Mouse (Mus musculus): ENCODE data around the gene Thbd. TPM values are rescaled to one million over a fixed set of nuclear protein-coding genes. Genes with fewer than 3 reads are reported as not detected.
A peak's percentile ranks its signal among the peaks of the same experiment; 100 is the strongest.

Thbd gene
- total RNA-seq, 2 experiments from 2014 or later: 31.2 to 46.2 TPM

GRCm38 (mm10) chr2:148387652-148388581 lies 20.1 kb downstream of the Thbd start:
- no peak for DNase-seq (ENCODE audit: low spot score in 2 of 2)

GRCm38 (mm10) chr2:148386927-148387326 lies 21.1 kb downstream of the Thbd start:
- DNase-seq (ENCODE audit: low spot score in 2 of 2): no peak

- no peak for DNase-seq (ENCODE audit: low spot score in 2 of 2)
These were observed 21.5 kb downstream of the Thbd start for GRCm38 (mm10) chr2:148386476-148386875.

DNA sequence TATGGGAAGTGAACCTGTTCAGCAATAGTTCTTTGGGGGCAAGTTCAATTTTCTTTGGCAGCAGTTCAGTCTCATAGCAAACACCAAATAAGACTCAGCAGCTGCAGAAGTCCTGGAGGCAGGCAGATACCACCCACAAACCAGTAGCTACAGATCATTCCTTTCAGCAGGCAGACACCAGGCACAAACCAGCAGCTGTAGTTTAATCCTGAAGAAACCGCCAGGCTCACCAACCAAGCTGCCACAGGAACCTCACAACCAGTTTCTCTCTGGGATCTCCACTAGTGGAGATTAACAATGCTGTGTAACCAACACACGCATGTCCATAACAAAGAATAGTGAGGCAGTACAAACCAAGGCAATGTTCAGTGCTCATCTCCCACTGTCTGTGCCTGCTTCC lies 26.9 kb downstream of the Thbd start:
- DNase-seq (ENCODE audit: low spot score in 2 of 2): no peak

DNA sequence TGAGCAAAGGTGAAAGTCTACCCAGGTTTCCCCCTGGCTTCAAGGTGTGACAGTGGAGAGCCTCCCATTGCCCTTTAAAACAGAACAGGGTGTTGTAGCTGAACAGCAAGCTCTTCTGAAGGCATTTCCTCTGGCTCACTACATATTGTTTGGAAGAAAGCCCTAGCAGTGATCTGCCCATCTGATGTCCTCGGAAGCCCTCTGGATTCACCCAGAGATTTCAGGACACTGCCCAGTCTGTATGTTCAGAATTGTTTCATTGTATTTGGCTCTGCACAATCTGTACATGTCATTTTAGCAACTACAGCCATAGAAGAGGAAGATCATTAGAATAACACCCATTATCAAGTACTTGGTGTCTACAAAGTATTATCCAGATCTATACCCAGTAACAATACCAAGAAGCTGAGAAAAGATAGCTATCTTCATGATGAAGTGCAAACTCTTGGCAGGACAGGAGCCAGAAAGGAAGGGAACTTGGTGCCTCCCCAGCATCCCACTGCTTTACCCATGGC lies 28.0 kb downstream of the Thbd start:
- no peak for DNase-seq (ENCODE audit: low spot score in 2 of 2)

GRCm38 (mm10) chr2:148378817-148379342 lies 29.1 kb downstream of the Thbd start:
- DNase-seq (ENCODE audit: low spot score in 2 of 2): no peak

DNA sequence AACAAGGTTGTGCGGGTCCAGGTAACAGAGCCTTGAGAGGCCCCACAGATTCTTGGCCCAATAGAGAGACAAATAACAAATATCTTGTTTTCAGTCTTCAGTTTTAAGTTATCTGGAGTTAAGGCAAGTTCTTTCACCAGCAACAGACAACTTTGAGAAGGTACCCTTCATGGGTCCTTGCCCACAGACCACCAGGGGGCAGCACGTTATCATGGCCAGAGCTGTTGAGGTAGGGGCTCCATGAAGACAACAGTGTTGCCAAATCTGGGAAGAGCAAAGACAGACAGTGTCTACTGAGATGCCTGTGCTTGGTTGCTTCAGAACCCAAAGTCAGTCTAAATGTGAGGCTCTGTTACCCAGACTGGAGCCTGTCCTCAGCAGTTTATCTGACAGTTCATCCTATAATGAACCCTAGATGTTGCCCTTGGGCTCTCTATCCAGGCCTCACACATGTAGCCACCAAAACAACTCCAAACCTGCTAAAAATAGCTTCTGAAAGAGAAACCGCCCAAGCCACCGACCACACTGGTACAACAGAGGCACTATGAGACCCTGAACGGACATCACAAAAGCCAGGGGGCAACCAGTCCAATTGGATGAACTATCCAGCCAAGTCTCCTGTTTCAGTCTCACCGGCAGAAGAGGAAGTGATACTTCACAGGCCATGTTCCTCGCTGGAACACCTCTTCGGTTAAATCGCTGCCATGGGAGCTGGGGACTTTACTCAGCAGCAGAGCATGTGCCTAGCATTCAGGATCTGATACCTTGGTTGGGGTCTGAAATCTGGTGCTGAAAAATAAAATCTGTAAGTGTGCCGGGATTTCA lies 32.5 kb downstream of the Thbd start:
- DNase-seq (ENCODE audit: low spot score in 2 of 2): peak; percentile 51 to 66

GRCm38 (mm10) chr2:148373602-148374071 lies 34.4 kb downstream of the Thbd start:
- DNase-seq (ENCODE audit: low spot score in 2 of 2): no peak

GRCm38 (mm10) chr2:148371743-148372630 lies 36.0 kb downstream of the Thbd start:
- DNase-seq (ENCODE audit: low spot score in 2 of 2): no peak

DNA sequence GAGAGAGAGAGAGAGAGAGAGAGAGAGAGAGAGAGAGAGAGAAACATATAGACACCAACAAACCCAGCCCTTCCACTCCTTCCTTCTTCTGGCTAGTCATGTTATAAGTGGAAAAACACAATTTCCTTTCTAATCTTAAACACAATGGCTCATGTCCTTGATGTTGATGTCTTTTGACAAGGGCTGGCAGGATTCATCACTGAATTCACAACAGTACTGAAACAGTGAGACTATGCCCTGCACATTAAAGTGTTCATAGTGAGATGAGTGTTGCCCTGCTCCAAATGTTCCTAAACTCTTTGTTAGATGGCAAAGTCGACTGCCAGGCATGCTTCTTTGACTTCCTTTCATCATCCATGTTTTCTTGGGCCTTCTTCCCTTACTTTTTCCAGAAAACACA lies 42.8 kb downstream of the Thbd start:
- DNase-seq (ENCODE audit: low spot score in 2 of 2): no peak

DNA sequence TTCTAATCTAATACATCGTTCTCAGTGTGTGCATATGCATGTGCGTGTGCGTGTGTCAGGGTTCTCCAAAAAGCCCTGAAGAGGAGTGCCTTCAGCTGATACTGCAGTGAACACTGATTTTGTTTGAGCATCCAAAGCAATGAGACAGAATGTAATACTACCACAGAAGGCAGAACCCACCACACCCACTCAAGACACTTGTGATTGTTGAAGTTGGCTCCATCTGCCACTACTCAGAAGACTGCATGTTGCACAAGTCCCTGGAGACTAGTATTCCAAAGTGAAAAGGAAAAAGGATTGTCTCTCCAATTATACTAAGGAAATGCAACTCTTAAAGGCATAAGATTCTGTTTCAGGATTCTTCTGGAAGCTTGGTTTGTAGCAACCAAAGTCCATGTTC lies 43.5 kb downstream of the Thbd start:
- no peak for DNase-seq (ENCODE audit: low spot score in 2 of 2)

GRCm38 (mm10) chr2:148357145-148357544 lies 50.8 kb downstream of the Thbd start:
- DNase-seq (ENCODE audit: low spot score in 2 of 2): no peak

Other genes starting within 250 kb of the Thbd start
- gene Sstr4, start 12.8 kb downstream of the Thbd start, total RNA-seq (2021): under 1 TPM in 1 of 2 experiments, not detected in 1; 0.35 TPM
- gene Cd93, start 35.4 kb upstream of the Thbd start, total RNA-seq (2021): 10 to 100 TPM; 17.0 to 30.3 TPM